Mouse (Mus musculus): ENCODE results near the gene Car5a.

Gene Car5a

DNA sequence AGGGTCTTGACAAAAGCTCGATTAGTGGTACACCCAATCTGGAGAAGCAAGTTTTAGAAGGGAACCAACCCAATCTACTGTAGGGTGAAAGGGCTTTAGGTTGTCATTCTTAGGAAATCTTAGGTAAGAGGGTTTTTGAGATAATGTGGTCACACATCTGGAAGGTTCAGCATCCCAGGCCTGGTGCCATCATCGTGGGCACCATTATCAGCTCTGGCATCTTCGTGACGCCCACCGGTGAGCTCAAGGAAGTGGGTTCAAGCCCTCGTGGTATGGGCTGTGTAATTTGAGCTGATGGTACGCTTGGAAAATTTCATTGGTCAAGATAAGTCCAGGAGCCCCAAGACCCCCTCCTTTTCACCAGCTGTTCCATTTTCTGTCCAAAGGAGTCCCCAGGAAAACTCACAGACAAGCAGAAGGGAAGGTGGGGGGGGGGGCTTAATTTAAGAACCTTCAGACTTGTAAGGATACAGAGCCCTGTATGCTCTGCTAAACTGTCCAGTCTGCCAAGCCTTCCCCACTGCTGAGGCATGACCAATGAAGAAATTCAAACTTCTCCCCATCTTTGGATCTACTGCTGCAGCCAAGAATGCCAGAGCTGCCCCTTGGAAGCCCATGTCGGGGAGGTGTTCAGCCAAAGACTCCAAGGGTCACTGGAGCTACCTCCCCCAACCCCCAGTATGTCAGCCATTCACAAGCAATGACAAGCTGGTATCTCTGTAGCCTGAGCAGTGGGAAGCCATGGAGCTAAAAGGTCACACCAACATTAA is 36.1 kb downstream of the Car5a start:
- ChIA-PET POLR2A (interaction anchor here (0.6 to 79.2 kb wide), 40 partner anchors 8 to 534 kb away, joined by 3 to 3941 read pairs (median 6); partner anchors contain the start of genes Banp (in 1 of the 4), Car5a (in 1 of the 4), Klhdc4 (in 1 of the 4) and Mvd (in 1 of the 4)), CTCF (interaction anchor here (0.6 to 5.6 kb wide), 42 partner anchors 9 to 1388 kb away, joined by 3 to 151 read pairs (median 6); no protein-coding TSS in a partner anchor)

DNA sequence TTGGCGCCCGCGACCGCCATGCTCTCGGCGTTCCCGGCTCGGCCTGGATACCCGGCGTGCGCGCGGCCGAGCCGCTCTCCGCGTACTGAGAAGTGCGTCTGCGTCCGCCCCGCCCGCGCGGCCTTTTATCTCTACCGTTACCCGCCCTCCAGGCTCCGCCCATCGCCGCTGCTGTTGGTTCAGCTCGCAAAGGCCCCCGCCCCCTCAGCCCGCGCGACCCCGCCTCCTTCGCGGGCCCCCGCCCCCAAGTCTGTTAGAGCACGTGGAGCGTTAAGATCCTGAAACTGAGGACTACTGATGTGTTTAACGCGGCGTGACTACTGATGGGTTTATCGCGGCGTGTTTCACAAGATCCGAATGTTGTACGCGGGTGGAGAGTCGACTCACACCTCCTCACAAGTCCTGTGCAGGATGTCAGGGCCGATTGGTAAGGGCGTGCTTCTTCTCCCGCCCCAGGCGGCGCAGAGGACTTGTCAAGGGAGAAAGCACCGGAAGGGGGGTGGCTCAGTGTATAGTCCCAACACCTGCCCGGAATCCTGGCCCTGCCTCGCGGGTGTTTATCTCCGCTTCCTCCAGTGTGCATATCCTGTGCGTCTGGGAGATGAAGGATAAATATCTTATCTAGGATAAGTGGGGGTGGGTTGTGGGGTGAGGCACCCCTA is 37.0 kb downstream of the Car5a start, which contains the start of gene Slc7a5:
Slc7a5 (minus strand) TSS at position 108 of the 662 bp plus-strand sequence.
- ChIA-PET CTCF (interaction anchor here (0.6 to 5.6 kb wide), 25 partner anchors 9 to 1387 kb away, joined by 3 to 151 read pairs (median 6); no protein-coding TSS in a partner anchor), POLR2A (interaction anchor here (0.6 to 79.2 kb wide), 50 partner anchors 9 to 616 kb away, joined by 3 to 3941 read pairs (median 5); partner anchors contain the start of genes Banp (in 1 of the 4), Car5a (in 1 of the 4), Map1lc3b (in 1 of the 4) and Slc7a5 (in 1 of the 4))

DNA sequence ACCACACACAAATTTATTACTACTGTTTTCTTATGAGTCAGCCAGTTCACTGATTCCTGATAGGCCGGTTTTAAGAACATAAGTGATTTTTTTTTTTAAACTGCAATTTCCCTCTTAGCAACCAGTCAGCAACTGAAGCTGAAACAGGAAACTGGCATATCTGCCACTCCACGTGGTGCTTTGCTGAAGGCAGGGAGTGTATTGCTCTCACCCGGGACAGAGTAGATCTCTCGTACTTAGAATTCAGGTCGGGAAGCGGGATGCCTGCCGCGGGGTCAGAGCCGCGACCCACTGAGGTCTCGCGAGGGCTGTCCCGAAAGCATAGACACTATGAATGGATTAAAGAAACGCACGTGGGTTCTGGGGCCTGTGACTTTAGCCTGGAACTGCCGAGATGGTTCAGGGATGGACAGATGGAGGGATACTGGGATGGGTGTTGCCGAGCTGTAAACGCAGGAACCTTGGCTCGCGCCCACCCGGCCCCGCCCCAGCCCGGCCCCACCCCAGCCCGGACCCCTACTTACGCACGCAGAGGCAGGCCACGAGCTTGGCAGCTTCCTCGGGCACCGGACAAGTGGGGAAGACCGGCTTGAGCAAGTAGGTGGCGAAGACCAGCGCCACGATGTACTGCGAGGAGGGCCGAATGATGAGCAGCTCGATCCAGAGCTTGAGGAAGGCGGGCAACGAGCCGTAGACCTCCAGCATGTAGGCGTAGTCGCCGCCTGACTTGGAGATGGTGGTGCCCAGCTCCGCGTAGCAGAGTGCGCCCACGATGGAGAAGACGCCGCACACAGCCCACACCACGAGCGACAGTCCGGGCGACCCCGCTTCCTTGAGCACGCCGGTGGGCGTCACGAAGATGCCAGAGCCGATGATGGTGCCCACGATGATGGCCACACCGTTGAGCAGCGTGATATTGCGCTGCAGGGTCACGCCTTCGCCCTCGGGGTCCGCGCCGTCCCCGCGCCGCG is 37.9 kb downstream of the Car5a start:
- ChIA-PET POLR2A (interaction anchor here (0.6 to 79.2 kb wide), 48 partner anchors 9 to 617 kb away, joined by 3 to 3941 read pairs (median 5); partner anchors contain the start of genes Banp (in 1 of the 4), Car5a (in 1 of the 4), Map1lc3b (in 1 of the 4) and Slc7a5 (in 1 of the 4)), CTCF (interaction anchor here (0.6 to 5.6 kb wide), 12 partner anchors 8 to 57 kb away, joined by 3 to 151 read pairs (median 4); no protein-coding TSS in a partner anchor)

DNA sequence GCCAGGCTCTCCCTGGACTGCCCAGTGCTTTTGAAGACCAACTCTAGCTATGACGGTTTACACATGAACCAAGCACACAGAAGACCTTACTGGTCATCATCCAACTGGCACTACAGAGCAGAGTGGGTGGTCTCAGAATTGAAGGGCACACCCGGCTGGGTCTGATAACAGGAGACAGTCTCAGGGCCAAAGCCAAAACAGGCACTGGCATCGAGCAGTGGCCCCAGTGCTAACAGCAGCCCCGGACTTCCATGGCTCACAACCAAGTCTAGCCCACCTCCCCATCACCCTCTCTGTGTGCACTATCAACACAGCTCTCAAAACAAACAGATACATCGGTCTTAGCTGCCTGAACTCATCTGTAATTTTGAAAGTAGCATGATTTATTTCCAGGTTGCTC is 38.8 kb downstream of the Car5a start:
- ChIA-PET CTCF (interaction anchor here in 1 of 4 experiments (1.0 kb wide), 1 partner anchor 7 kb away, joined by 3 read pairs; no protein-coding TSS in a partner anchor), POLR2A (interaction anchor here (0.6 to 79.2 kb wide), 19 partner anchors 8 to 188 kb away, joined by 3 to 3941 read pairs (median 6); partner anchors contain the start of genes Car5a (in 1 of the 4) and Slc7a5 (in 1 of the 4))

DNA sequence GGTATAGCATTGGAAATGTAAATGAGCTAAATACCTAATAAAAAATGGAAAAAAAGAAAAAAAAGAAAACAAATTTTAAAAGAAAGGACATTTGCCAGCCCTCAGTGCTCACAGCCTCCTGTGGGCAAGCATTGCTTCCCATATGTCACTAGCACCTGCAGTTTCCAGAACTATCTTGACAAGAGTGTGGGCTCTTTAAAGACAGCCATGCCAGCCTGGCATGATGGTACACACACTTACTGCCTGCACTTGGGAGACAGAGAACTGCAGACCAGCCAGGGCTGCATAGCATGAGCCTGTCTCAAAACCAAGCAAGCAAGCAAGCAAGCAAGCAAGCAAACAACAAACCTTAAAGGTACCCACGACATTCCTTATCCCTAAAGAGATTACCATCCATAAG is 39.3 kb downstream of the Car5a start:
- ChIA-PET CTCF (no interaction called here), POLR2A (interaction anchor here in 3 of 4 experiments (0.7 to 79.2 kb wide), 10 partner anchors 9 to 113 kb away, joined by 3 to 3941 read pairs (median 44); partner anchors contain the start of genes Car5a (in 1 of the 3) and Slc7a5 (in 1 of the 3))

DNA sequence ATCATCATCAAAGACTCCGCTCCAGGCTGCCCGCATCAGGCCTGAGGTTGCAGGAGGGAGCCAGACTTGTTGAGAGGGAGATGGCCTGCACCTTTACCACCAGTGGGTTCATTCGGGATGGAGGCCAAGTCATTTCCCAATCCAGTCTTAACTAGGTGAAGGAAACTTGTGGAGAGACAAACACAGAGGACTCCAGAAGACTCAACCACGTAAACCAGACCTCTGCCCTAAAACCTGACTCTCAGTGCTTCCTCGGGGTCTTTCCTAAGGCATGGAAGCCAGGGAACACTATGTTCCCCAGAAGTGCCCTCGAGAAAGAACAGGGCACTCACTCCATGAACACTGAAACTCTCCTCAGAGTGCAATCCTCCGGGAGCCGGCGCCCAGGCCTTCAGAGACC is 39.7 kb downstream of the Car5a start:
- ChIA-PET CTCF (interaction anchor here in 2 of 4 experiments (0.6 to 2.9 kb wide), 3 partner anchors 21 to 54 kb away, joined by 3 to 16 read pairs (median 12); no protein-coding TSS in a partner anchor), POLR2A (interaction anchor here (0.7 to 79.2 kb wide), 11 partner anchors 8 to 112 kb away, joined by 3 to 3941 read pairs (median 28); partner anchors contain the start of genes Car5a (in 1 of the 4) and Slc7a5 (in 1 of the 4))

DNA sequence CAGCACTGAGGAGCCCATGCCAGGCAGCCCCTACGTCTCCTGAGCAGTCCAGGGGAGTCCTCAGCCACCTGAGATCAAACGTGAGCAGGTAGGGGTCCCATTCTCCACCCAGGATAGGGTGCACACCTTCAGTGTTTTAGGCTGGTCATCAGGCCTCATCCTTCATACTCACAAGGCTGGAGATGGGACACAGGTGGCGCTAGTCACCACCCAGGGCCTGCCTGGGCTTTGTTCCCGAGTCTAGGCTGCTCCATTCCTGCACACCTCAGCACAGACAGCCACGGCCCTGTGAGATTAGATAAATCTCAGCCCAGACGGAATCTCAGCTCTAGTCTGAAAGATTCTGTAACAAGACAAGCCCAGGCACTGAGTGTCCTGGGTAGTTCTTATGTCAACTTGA is 40.7 kb downstream of the Car5a start:
- ChIA-PET POLR2A (interaction anchor here (0.6 to 79.2 kb wide), 17 partner anchors 0 to 86 kb away, joined by 3 to 3941 read pairs (median 5); partner anchors contain the start of genes Slc7a5 (in 2 of the 4), Car5a (in 1 of the 4) and Klhdc4 (in 1 of the 4)), CTCF (interaction anchor here in 3 of 4 experiments (0.5 to 3.4 kb wide), 11 partner anchors 22 to 174 kb away, joined by 3 to 16 read pairs (median 4); no protein-coding TSS in a partner anchor)

DNA sequence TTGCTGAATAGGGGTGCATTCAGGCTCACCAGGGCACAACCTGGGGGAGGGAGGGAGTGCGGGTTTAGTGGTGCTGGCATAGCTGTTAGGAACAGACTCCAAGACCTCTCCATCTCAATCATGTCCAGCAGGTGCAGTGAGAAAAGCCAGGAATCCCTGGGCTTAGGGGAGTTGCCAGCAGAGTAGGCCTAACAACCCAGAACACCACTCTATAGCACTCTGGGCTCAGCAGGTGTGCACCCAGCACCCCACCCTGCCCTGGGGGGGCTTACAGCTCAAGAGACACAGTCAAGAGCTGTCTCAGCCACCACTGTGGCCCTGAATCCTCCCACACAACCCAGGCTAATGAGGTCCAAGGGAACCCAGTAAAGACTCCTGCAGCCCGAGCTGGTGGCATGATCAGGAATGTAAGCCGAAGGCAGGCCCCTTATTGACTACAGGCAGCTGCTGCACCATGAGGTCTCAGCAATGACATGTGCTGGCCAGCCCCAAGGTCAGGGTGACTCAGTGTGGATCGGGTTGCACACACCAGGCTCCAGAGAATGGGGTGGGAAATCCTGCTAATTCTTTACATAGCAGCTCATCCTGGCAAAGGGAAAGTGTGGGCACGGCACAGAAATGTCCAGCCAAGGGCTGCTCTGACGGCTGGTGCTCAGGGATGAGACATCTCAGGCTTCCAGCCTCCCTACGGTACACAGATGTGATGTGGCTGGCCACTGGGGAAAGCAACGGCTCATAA is 43.0 kb downstream of the Car5a start:
- CTCF ChIA-PET = interaction anchor here in 3 of 4 experiments (0.6 to 3.4 kb wide), 10 partner anchors 9 to 1236 kb away, joined by 3 to 16 read pairs (median 5); no protein-coding TSS in a partner anchor

DNA sequence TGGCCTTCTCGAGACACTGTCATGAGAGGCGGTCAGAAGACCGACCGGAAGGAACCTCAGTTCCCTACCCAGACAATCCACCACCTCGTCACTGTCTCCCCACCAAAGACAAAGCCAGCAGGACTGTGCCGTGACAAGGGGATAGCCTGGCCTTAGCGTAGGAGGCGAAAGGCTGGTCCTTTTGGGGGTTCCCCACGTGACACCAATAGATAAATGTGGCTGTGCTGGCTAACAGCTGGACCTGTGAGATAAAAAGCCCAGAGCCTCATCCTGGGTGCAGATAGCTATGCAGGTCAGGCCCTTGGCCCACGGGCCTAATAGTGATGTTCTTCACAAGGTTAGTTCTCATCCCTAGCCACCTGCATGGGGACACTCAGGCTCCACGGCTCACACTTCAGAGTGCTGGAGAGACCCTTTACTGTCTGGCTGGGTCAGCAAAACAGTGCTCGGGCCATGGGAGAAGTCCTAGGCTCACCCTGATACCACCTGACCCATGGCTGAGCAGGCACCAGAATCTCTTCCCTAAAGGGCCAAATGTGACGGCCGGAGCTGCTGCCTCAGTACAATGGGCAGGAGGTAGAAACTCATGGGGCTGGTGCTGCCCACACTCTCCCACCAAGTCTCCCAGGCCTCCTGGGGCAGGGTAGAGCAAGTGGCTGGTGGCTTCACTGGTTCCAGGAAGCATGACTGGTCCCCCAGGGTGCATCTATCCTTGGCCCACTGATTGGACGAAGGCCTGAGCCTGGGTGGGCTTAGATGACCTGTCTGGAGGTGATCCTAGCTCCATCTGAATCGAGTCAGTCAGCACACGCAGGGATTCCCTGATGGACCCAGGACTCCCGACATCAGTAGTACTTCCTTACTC is 45.3 kb downstream of the Car5a start:
- ChIA-PET CTCF (interaction anchor here (0.6 to 3.1 kb wide), 9 partner anchors 7 to 227 kb away, joined by 3 to 17 read pairs (median 6); no protein-coding TSS in a partner anchor), POLR2A (interaction anchor here (0.6 to 79.2 kb wide), 24 partner anchors 3 to 1950 kb away, joined by 3 to 3941 read pairs (median 6); partner anchors contain the start of gene Slc7a5 (in 3 of the 4))

More for the DNA sequence above, 43.0 kb downstream of the Car5a start:
- POLR2A ChIA-PET = interaction anchor here in 3 of 4 experiments (1.0 to 79.2 kb wide), 12 partner anchors 2 to 72 kb away, joined by 3 to 3941 read pairs (median 6); partner anchors contain the start of genes Slc7a5 (in 2 of the 3) and Banp (in 1 of the 3)

DNA sequence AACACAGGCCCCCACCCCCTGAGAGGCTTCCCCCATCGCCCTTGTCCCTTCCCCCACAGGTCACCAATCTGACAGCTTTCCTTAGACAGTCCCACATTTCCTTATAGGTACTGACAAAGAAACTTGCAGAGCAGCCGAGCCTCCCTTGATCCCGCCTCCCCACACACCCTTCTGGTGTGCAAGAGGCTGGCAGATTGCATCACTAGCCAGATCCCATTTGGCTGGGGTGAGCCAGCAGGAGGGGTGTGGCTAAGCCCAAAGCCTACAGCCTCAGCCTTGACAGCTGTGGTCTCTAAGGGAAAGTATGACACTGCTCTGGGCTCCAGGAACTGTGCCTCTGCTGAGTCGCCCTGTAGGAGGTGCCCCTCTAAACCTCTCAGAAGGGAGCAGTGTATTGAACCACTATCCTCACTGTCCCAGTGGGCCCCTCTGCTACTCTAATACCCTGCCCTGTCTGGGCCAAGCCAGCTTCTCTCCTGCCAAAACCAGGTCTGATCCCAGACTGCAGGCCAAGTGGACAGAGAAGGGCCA is 46.2 kb downstream of the Car5a start:
- POLR2A ChIA-PET = interaction anchor here (0.6 to 79.2 kb wide), 50 partner anchors 2 to 625 kb away, joined by 3 to 3941 read pairs (median 4); partner anchors contain the start of genes Slc7a5 (in 4 of the 4), Banp (in 1 of the 4) and Klhdc4 (in 1 of the 4)
- CTCF ChIA-PET = interaction anchor here (0.5 to 3.1 kb wide), 22 partner anchors 8 to 1530 kb away, joined by 3 to 17 read pairs (median 4); partner anchors contain the start of gene Slc7a5 (in 1 of the 4)

DNA sequence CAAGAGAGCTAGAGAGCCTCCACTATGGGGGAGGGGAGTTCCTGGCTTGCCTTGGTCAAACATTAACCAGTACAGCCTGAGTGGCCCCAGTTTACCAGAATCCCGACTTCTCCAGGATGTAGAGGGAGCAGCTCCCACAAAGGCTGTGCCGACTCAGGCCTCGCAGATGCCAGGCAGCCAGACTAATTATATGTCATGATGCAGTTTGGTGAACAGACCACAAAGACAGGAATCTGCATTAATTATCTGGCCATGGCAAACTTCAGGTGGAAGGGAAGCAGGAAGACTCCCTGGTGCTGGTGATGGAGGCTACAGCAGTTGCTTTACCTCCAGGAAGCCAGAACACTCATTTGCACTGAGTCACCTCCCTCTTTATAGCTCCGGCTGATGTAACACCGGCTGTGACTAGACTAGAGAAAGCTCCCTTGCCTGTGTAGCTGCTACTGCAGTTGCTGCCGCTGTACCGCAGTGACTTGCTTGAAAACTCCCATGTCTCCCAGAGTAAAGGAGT is 46.8 kb downstream of the Car5a start:
- ChIA-PET CTCF (interaction anchor here (0.5 to 3.1 kb wide), 18 partner anchors 9 to 1529 kb away, joined by 3 to 17 read pairs (median 4); partner anchors contain the start of gene Slc7a5 (in 1 of the 4)), POLR2A (interaction anchor here (0.6 to 79.2 kb wide), 52 partner anchors 1 to 625 kb away, joined by 3 to 3941 read pairs (median 4); partner anchors contain the start of genes Slc7a5 (in 4 of the 4), Banp (in 1 of the 4) and Klhdc4 (in 1 of the 4))

DNA sequence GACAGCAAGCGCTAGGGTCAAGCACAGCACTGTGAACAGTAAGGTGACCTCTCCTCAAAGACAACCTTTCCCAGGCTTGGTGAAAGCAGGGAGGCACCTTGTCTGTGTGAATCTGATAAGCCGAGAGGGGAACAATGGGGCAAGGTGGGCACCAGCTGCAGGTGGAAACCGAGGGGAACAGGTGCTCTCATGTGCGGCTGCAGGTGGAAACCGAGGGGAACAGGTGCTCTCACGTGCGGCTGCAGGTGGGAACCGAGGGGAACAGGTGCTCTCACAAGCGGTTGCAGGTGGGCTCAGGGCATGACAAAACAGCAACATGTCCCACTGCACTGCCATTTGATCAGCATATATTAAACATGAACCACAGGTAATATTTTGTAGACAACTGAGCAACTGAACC is 47.5 kb downstream of the Car5a start:
- POLR2A ChIA-PET = interaction anchor here (0.5 to 79.2 kb wide), 30 partner anchors 1 to 984 kb away, joined by 3 to 3941 read pairs (median 6); partner anchors contain the start of genes Slc7a5 (in 4 of the 4) and Banp (in 1 of the 4)
- CTCF ChIA-PET = interaction anchor here (0.6 to 3.1 kb wide), 8 partner anchors 9 to 47 kb away, joined by 3 to 17 read pairs (median 4); no protein-coding TSS in a partner anchor

DNA sequence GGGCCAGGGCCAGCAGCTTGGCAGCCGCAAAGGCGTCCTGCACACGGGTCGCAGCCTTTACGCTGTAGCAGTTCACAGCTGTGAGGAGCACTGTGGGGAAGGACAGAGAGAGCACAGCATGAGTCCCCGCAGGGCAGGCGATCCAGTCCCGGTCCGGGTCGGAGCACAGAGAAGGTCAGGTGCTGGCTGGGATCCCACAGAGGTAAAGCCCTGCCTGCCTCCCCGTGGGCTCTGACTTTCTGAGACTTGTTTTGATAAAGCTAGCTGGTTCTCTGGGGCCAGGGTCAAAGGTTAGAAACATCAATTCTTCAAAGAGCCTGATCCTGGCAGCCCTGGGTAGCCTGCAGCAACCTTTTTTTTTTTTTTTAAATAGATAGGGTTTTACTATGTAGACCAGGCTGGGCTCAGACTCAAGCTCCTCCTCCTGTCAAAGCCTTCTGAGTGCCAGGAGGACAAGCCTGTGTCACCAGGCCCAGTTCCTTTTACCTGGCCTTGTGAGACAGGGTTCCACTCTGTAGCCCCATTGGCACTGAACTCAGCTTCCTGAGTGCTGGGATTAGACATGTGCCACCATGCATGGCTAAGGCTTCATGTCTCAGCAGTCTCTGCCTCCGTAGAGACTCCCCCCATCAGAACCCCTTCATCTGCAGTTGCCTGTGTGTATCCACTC is 48.1 kb downstream of the Car5a start:
- ChIA-PET POLR2A (interaction anchor here in 3 of 4 experiments (0.7 to 79.2 kb wide), 18 partner anchors 0 to 1491 kb away, joined by 3 to 3941 read pairs (median 12); partner anchors contain the start of genes Slc7a5 (in 3 of the 3) and Banp (in 1 of the 3)), CTCF (interaction anchor here in 3 of 4 experiments (0.6 to 3.1 kb wide), 6 partner anchors 9 to 46 kb away, joined by 3 to 17 read pairs (median 4); no protein-coding TSS in a partner anchor)

Data from embryonic stem cell, embryonic (primary cell).